Mouse (Mus musculus) CD4-positive, CD25-positive, alpha-beta regulatory T cell, adult 4 months (primary cell): ENCODE results near the gene Gm26602. TPM values are rescaled to one million over a fixed set of nuclear protein-coding genes. Genes with fewer than 3 reads are reported as not detected.

ENCODE experiments used
- ATAC-seq: one replicate; pipeline ENCODE4 v1.8.0; 2017
- polyA plus RNA-seq, 2 experiments: library from polyadenylated mRNA; unstranded; fragments of 100-300 nt; shearing (Covaris generic); gene quantifications; one replicate each; pipeline ENCODE4 v1.2.1; 2017

Gene Gm26602
- polyA plus RNA-seq, 2 experiments from 2014 or later, result not detected

GRCm38 (mm10) chr10:79918231-79919078, 7.8 kb downstream of the Gm26602 start:
- ATAC-seq, result no peak

GRCm38 (mm10) chr10:79919251-79919849, 8.7 kb downstream of the Gm26602 start:
- no peak for ATAC-seq

DNA sequence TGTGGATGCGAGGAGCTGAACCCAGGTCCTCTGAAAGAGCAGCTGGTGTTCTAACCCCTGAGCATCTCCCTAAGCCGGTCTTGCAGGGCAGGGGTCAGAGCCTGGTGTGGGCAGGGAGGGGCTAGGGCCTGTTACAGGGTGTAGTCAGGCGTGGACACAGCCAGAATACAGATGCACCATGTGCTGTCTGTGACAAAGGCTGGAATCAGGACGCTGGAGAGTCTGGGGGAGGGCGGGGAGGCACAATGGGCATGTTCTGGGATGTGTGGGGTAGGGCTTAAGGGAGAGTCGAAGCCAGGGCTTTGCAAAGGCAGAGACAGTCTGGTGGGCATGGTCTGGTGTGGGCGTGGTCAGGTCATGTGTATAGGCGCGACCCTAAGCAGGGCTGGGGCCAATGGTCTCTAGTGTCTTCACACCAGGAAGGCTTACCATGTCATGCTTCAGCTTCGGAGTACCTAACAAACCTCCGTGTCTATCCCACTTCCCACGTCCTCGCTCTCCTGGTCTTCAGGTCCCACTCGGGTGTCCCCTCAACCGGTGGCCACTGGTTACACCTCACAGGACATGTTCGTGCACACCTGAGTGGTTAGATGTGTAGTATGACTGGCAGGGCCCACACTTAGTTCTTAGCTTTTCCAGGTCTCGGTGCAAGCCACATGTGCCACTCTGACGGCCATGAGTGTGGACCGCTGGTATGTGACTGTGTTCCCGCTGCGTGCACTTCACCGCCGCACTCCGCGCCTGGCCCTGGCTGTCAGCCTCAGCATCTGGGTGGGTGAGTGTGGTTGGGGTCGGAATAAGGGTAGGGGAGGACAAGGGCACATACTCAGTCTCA, 9.6 kb downstream of the Gm26602 start:
- no peak for ATAC-seq

DNA sequence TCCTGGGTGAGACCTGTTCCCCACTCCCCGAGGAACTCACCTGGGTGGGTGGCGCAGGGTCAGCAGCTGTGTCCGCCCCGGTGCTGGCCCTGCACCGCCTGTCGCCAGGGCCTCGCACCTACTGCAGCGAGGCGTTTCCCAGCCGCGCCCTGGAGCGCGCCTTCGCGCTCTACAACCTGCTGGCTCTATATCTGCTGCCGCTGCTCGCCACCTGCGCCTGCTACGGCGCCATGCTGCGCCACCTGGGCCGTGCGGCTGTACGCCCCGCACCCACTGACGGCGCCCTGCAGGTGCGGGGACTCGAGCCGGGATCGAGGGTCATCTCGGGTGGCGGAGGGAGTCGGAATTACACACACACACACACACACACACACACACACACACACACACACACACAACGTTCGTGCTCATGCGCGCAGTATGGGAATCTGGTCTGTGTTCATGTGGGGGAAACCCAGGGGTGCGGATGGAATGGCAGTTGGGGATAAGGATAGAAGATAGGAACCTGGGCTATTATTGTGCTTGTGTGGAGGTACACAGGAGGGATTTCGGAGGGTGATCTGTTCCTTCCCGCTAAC, 10.4 kb downstream of the Gm26602 start, which contains the start of gene R3hdm4:
Gene R3hdm4 (minus strand): TSS at position 251 of the 578 bp plus-strand sequence.
- ATAC-seq, result no peak

- ATAC-seq, result no peak
These were observed 10.9 kb downstream of the Gm26602 start for GRCm38 (mm10) chr10:79921572-79921971.

- peak; percentile 44 for ATAC-seq
These were observed 14.5 kb downstream of the Gm26602 start for GRCm38 (mm10) chr10:79924998-79925784.

GRCm38 (mm10) chr10:79925785-79926490, 15.3 kb downstream of the Gm26602 start:
- peak; percentile 8 for ATAC-seq

DNA sequence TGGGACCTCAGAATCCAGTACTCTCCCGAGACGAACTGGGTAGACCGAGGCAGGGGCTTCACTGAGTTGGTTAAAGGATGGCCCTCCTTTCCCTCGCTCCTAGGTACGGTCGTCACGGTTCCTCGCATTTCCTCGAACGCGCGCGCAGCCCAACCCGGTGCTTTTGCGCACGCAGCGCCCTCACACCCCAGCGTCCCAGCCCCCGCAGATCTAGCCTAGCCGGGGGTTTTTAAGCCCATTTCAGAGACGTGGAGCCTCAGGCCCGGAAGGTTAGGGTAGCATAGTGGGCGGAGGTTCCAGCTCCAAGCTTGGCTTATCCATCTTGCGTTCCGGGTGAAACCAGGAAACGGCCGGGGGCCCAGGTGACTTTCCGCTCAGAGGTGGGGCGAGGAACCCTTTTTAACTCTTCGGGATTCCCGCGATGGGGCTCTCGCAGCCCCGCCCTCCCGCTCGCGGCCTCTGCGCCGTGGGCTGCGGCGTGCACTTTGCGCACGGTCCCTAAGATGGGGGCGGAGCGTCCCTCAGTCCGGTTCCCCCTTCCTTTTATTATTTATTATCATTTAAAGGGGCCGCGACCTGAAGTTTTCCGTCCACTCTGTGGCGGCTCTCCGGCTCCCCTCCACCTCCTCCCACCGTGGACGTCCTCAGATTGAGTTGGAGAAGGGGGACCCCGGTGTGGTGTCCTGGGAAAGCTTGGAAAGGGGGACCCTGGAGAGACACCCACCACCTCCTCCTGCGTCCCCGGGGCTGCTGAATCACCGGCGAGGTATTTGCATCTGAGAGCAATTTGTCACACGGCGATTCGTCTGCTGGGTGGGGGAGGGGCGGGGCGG, 16.1 kb downstream of the Gm26602 start, which contains the start of gene Arid3a:
Gene Arid3a (plus strand): TSS at position 553 of the 833 bp plus-strand sequence.
- peak; percentile 73 for ATAC-seq

GRCm38 (mm10) chr10:79927324-79928029, 16.8 kb downstream of the Gm26602 start:
- ATAC-seq, result peak; percentile 26

GRCm38 (mm10) chr10:79928030-79928694, 17.5 kb downstream of the Gm26602 start:
- no peak for ATAC-seq

- no peak for ATAC-seq
These were observed 18.4 kb downstream of the Gm26602 start for GRCm38 (mm10) chr10:79928907-79929701.

- ATAC-seq, result no peak
These were observed 19.5 kb downstream of the Gm26602 start for GRCm38 (mm10) chr10:79929967-79930825.

- no peak for ATAC-seq
These were observed 20.1 kb downstream of the Gm26602 start for GRCm38 (mm10) chr10:79930826-79931186.

DNA sequence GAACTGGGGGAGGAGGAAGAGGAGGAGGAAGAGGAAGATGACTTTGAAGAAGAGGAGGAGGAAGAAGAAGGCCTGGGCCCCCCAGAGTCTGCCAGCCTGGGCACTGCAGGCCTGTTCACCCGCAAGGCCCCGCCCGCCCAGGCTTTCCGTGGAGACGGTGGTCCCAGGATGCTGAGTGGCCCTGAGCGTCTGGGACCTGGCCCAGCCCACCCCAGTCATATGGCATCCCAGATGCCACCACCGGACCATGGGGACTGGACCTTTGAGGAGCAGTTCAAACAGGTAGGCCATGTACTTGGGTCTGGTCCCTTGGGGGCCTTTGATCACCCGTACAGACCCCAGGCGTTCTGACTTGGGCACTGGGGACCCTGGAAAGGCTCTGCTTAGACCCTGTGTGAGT, 21.1 kb downstream of the Gm26602 start:
- ATAC-seq, result no peak

DNA sequence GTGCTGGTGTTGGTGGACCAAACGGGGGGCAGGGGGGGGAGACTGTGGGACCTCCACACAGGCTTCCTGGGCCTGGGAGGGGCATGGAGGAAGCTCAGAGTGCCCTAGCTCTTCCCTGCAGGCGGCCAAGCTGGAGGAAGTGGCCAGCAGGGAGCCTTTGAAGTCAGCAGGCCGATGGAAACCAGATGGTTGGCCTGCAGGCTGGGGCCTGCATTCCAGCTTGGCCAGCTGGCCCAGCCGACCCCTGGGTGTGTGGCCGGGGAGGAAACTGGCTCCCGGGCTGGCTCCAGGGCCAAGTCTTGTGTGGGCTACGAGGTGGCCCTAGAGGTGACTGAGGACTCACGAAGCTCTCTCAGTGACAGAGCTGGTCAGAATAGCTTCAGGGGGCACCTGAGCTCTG, 22.1 kb downstream of the Gm26602 start:
- ATAC-seq, result no peak

DNA sequence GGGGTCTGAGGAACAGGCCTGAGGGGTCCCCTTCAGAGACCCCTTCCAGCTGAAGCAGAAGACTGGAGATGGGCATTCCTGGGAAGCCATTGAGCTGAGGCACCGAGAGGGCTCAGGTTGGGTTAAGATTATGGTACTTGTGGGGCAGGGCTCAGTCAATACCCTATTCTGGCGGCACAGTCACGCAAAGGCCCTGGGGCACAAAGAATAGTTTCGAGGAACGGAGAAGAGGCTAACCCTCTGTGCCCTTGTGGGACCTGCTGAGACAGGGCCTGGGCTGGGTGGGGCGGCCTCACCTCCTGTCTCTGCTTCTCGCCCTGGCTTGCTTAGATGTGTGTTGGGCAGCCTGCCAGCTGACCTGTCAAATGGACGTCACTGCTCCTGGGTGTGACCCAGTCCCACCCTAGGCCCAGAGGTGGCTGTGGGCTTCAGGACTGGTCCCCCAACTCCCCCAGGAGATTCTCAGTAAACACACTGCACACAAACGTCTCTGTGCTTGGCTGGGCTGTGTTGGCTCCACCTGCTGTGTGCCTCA, 22.6 kb downstream of the Gm26602 start:
- no peak for ATAC-seq

GRCm38 (mm10) chr10:79933861-79934260, 23.2 kb downstream of the Gm26602 start:
- ATAC-seq, result no peak
